Mouse (Mus musculus): ENCODE measurements around the gene Zfp61. TPM values are rescaled to one million over a fixed set of nuclear protein-coding genes. Genes with fewer than 3 reads are reported as not detected.

Gene Zfp61
- total and polyA plus RNA-seq, 3 experiments: 9.9 to 15.3 TPM; not detected in 1

DNA sequence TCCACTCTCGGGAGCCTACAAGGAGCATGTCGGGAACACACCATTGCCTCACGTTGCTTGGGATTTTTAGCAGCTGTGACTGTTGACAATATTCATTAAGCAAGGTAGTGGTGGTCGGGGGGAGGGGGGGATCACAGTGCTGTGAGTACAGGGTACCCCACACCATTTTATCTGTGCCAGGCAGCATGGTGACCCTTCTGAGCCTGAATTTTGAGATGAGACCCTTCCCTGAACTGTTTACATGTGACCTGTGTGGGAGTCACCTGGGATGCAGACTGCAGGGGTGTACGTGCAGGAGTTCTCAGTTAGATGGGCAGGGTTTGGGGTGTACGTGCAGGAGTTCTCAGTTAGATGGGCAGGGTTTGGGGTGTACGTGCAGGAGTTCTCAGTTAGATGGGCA is 4.6 kb downstream of the Zfp61 start:
- H3K27ac ChIP-seq (ENCODE audit: control insufficient read depth, low read depth, low read length): no peak overlapping the region
- no peak overlapping the region for H3K4me3 ChIP-seq (ENCODE audit: control insufficient read depth in 1 of 2, insufficient read depth in 1 of 2, low read depth in 2 of 2, low read length in 2 of 2)
- TF ChIP-seq BHLHE40 (IDR thresholded peaks at IDR 0.05; ENCODE audit: borderline replicate concordance, low read depth, low read length) (no peak), GATA1 (IDR thresholded peaks at IDR 0.05; ENCODE audit: low read depth, low read length) (no peak), MAZ (IDR thresholded peaks at IDR 0.05; ENCODE audit: low read depth, low read length) (no peak), GABPA (IDR thresholded peaks at IDR 0.05; ENCODE audit: low read depth, low read length) (no peak), USF1 (IDR thresholded peaks at IDR 0.05; ENCODE audit: low read depth, low read length) (no peak)
- H3K36me3 ChIP-seq (ENCODE audit: control insufficient read depth in 1 of 2, insufficient read depth in 2 of 2, low read length in 2 of 2): no peaks in the 10 kb centered on the region; a peak in 1 of 4 replicates
- no peak for DNase-seq (ENCODE audit: low read depth, low spot score)
- no peaks in the 10 kb centered on the region for H3K27me3 ChIP-seq (ENCODE audit: control insufficient read depth in 1 of 2, insufficient read depth in 2 of 2, low read length in 2 of 2)
- H3K9me3 ChIP-seq (replicated peaks; ENCODE audit: insufficient read depth, low read length): no peaks in the 10 kb centered on the region
- no peak overlapping the region for H3K9ac ChIP-seq (ENCODE audit: control insufficient read depth, low read depth, low read length, poor library complexity, severe bottlenecking)
- peaks cover 5% of the 10 kb centered on the region for H3K79me2 ChIP-seq (ENCODE audit: control insufficient read depth, insufficient read depth, low read length, poor library complexity)
- H3K4me1 ChIP-seq (ENCODE audit: control insufficient read depth in 1 of 2, insufficient read depth in 2 of 2, low read length in 2 of 2): no peaks in the 10 kb centered on the region; a peak in 1 of 4 replicates

DNA sequence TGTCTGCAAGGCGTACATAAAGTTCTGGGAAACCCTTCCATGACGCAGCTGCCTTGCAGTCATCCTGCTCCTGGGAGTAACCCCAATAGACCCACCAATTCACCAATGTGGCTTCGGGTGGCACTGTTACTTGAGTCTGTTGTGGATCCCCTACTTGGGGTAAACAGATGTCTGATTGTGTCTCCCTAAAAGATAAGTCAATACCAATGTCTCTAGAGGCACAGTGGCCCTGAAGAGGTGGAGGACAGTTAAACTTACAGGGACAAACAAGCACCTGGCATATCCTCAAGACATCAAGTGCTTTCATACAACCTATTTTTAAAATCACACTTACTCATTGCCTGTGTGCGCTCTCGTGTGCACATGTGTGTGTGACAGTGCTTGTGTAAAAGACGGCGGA is 5.7 kb downstream of the Zfp61 start:
- Histone ChIP-seq H3K4me1 (ENCODE audit: control insufficient read depth in 1 of 2, insufficient read depth in 2 of 2, low read length in 2 of 2) (no peaks in the 10 kb centered on the region), H3K79me2 (ENCODE audit: control insufficient read depth, insufficient read depth, low read length, poor library complexity) (peaks cover 4% of the 10 kb centered on the region), H3K27ac (ENCODE audit: control insufficient read depth, low read depth, low read length) (no peak overlapping the region), H3K27me3 (ENCODE audit: control insufficient read depth in 1 of 2, insufficient read depth in 2 of 2, low read length in 2 of 2) (no peaks in the 10 kb centered on the region), H3K36me3 (ENCODE audit: control insufficient read depth in 1 of 2, insufficient read depth in 2 of 2, low read length in 2 of 2) (no peaks in the 10 kb centered on the region; a peak in 1 of 4 replicates), H3K4me3 (ENCODE audit: control insufficient read depth in 1 of 2, insufficient read depth in 1 of 2, low read depth in 2 of 2, low read length in 2 of 2) (no peak overlapping the region), H3K9me3 (replicated peaks; ENCODE audit: insufficient read depth, low read length) (no peaks in the 10 kb centered on the region), H3K9ac (ENCODE audit: control insufficient read depth, low read depth, low read length, poor library complexity, severe bottlenecking) (no peak overlapping the region)
- no peak for DNase-seq (ENCODE audit: low read depth, low spot score)
- TF ChIP-seq UBTF (IDR thresholded peaks at IDR 0.05; ENCODE audit: borderline replicate concordance, insufficient read depth, low read depth, low read length) (no peak), MYC (IDR thresholded peaks at IDR 0.05; ENCODE audit: low read depth, low read length) (no peak), ZMIZ1 (IDR thresholded peaks at IDR 0.05; ENCODE audit: low read depth, low read length) (no peak), EP300 (IDR thresholded peaks at IDR 0.05; ENCODE audit: low read depth in 1 of 2, low read length in 2 of 2) (no peak), POLR2AphosphoS2 (IDR thresholded peaks at IDR 0.05; ENCODE audit: low read length) (no peak), POLR2A (IDR thresholded peaks at IDR 0.05; ENCODE audit: control insufficient read depth in 1 of 2, insufficient read depth in 1 of 2, low read depth in 1 of 2, low read length in 2 of 2, poor library complexity in 1 of 2) (no peak), USF1 (IDR thresholded peaks at IDR 0.05; ENCODE audit: low read depth, low read length) (no peak), MXI1 (IDR thresholded peaks at IDR 0.05; ENCODE audit: low read depth, low read length) (no peak), E2F4 (IDR thresholded peaks at IDR 0.05; ENCODE audit: borderline replicate concordance, low read depth, low read length) (no peak), MAX (IDR thresholded peaks at IDR 0.05; ENCODE audit: low read length) (no peak), CHD1 (IDR thresholded peaks at IDR 0.05; ENCODE audit: low read depth, low read length) (no peak), BHLHE40 (IDR thresholded peaks at IDR 0.05; ENCODE audit: borderline replicate concordance, low read depth, low read length) (no peak), NRF1 (IDR thresholded peaks at IDR 0.05; ENCODE audit: insufficient read depth, low read depth, low read length, poor library complexity, severe bottlenecking) (no peak), CHD2 (IDR thresholded peaks at IDR 0.05; ENCODE audit: low read length) (no peak), MYB (IDR thresholded peaks at IDR 0.05; ENCODE audit: low read depth, low read length) (no peak), ZC3H11A (IDR thresholded peaks at IDR 0.05; ENCODE audit: low read depth, low read length) (no peak), NELFE (IDR thresholded peaks at IDR 0.05; ENCODE audit: low read depth, low read length) (no peak), ZNF384 (IDR thresholded peaks at IDR 0.05; ENCODE audit: low read depth, low read length) (no peak), HCFC1 (IDR thresholded peaks at IDR 0.05; ENCODE audit: low read depth, low read length) (no peak)
